In the genomic region with DNA sequence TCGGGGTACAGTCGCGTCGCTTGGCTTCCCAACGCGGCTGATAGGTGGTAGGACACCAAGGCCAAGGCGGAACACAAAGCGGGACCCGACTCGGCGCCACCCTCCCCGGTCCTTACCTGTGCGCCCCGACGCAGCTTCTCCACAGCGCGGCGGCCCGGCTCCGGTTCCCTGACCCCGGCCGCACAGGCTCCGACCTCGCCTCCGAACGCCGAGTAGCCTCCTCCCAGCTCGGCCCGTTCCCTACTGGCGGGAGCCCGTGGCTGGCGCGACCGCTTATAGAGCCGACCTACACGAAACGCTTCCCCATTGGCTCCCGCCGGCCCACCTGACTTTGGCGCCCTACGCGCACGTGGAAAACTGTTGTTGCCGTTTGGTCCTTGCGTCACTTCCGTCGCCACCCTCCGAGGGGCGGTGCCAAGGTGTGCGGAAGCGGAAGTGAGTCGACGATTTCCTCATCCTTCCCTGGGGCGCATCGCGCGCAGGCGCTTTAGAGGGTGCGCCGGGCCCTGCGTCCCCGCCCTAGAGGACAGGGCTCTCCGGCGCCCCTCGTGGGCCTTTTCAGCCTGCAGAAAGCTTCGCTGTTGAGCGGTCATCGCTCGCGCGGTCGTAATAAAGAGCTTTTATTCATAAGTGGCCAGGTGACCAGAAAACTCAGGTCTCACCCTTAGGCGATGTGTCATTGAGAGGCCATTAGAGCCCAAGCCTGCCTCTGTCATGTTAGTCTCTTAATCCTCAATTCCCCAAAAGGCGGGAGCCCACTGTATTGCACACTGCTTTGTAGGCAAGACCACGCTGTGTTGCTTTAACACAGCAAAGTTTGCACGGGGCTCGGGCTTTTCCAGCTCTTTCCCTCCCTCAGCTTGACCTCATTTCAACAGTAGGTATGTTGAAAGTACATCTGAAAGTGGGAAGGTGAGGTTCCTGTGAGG, we compare ENCODE assay signal across 8 mouse cellular contexts. TPM values are rescaled to one million over a fixed set of nuclear protein-coding genes. Genes with fewer than 3 reads are reported as not detected.
A peak's percentile ranks its signal among the peaks of the same experiment; 100 is the strongest.
DNase-seq lines count a peak whose midpoint lies in the region; ATAC-seq and TF ChIP-seq lines count a peak whose summit lies in the region.

TSS of gene Dnajb9 (minus strand) at position 503 of the 929 bp plus-strand sequence.

- peak; percentile 21; the same call in 1 of the 2 replicates for TF ChIP-seq EP300 in ES-Bruce4 (IDR thresholded peaks at IDR 0.05; ENCODE audit: insufficient read depth, low read depth, low read length)
- peak; percentile 73; the same call in 1 of the 2 replicates for TF ChIP-seq EP300 in liver, postnatal 0 days (IDR thresholded peaks at IDR 0.05; ENCODE audit: low read depth)

- WGBS in forebrain, embryonic 13.5 days, result under 1% methylated on average over 76 of the region's 77 CpGs
- 1% methylated on average over 77 of the region's 77 CpGs for WGBS in large intestine, adult 2 months
- WGBS in liver, postnatal 0 days (ENCODE audit: insufficient replicate concordance), result 2% methylated on average over 71 of the region's 77 CpGs
- WGBS in neural tube, embryonic 14.5 days, result under 1% methylated on average over 76 of the region's 77 CpGs

- peak within 1 kb of the TSS; percentile 84 for H3K4me3 ChIP-seq in ES-Bruce4 (ENCODE audit: low read depth, low read length)
- peak within 1 kb of the TSS; percentile 89 for H3K4me3 ChIP-seq in forebrain, embryonic 13.5 days
- peak within 1 kb of the TSS; percentile 92 for H3K4me3 ChIP-seq in liver, postnatal 0 days (ENCODE audit: low read depth, low read length)
- peak within 1 kb of the TSS; percentile 93 for H3K4me3 ChIP-seq in neural tube, embryonic 14.5 days (ENCODE audit: low read depth, low read length)

- TF ChIP-seq CTCF in ES-Bruce4 (IDR thresholded peaks at IDR 0.05; ENCODE audit: low read depth, low read length), result peak; percentile 41
- TF ChIP-seq CTCF in liver, postnatal 0 days (IDR thresholded peaks at IDR 0.05; ENCODE audit: low read depth), result peak; percentile 87

- DNase-seq in heart, postnatal 10 days, result peak; percentile 100
- DNase-seq in large intestine, adult 2 months (ENCODE audit: low read depth, low spot score), result peak; percentile 98
- DNase-seq in liver, postnatal 0 days, result peak; percentile 99
- peak; percentile 99 for DNase-seq in testis, postnatal 10 days (ENCODE audit: low spot score)

- H3K9ac ChIP-seq in ES-Bruce4 (ENCODE audit: low read depth, poor library complexity, severe bottlenecking), result peak within 1 kb of the TSS; percentile 89
- peak within 1 kb of the TSS; percentile 93 for H3K9ac ChIP-seq in forebrain, embryonic 13.5 days
- H3K9ac ChIP-seq in liver, postnatal 0 days (replicated peaks), result peak within 1 kb of the TSS; percentile 97
- peak within 1 kb of the TSS; percentile 89 for H3K9ac ChIP-seq in neural tube, embryonic 14.5 days (replicated peaks; ENCODE audit: low read depth, low read length)

- peak; percentile 98 for ATAC-seq in cerebellum, adult (ENCODE audit: insufficient number of reproducible peaks, low FRiP score, low TSS enrichment)
- peak; percentile 99 for ATAC-seq in forebrain, embryonic 13.5 days
- ATAC-seq in liver, postnatal 0 days, result peak; percentile 98
- ATAC-seq in neural tube, embryonic 14.5 days (ENCODE audit: low read depth), result peak; percentile 99

- H3K27ac ChIP-seq in ES-Bruce4 (ENCODE audit: insufficient read depth, low read length), result 0 out of 2 replicates have a peak within 1 kb of the TSS, but pooled peaks have one; percentile 10
- peak within 1 kb of the TSS; percentile 77 for H3K27ac ChIP-seq in forebrain, embryonic 13.5 days
- peak within 1 kb of the TSS; percentile 96 for H3K27ac ChIP-seq in liver, postnatal 0 days (ENCODE audit: low read depth)
- peak within 1 kb of the TSS; percentile 88 for H3K27ac ChIP-seq in neural tube, embryonic 14.5 days (ENCODE audit: low read depth, low read length)

- peaks cover 8% of the 10 kb centered on the region for H3K36me3 ChIP-seq in ES-Bruce4 (ENCODE audit: control insufficient read depth, insufficient read depth, low read length, poor library complexity, severe bottlenecking)
- H3K36me3 ChIP-seq in forebrain, embryonic 13.5 days (ENCODE audit: poor library complexity, severe bottlenecking), result peaks cover 8% of the 10 kb centered on the region
- peaks cover 5% of the 10 kb centered on the region; the same call in 1 of the 2 replicates for H3K36me3 ChIP-seq in liver, postnatal 0 days (replicated peaks; ENCODE audit: insufficient read depth, low read length)
- H3K36me3 ChIP-seq in neural tube, embryonic 14.5 days (ENCODE audit: control insufficient read depth, insufficient read depth, low read length), result no peaks in the 10 kb centered on the region; the same call in 1 of the 2 replicates

- no peaks in the 10 kb centered on the region for H3K9me3 ChIP-seq in ES-Bruce4 (replicated peaks; ENCODE audit: control insufficient read depth, insufficient read depth, low read length, poor library complexity, severe bottlenecking)
- H3K9me3 ChIP-seq in forebrain, embryonic 13.5 days (replicated peaks), result no peaks in the 10 kb centered on the region
- no peaks in the 10 kb centered on the region for H3K9me3 ChIP-seq in liver, postnatal 0 days (ENCODE audit: low read length)
- H3K9me3 ChIP-seq in neural tube, embryonic 14.5 days (ENCODE audit: control insufficient read depth, low read length), result no peaks in the 10 kb centered on the region

- no peaks in the 10 kb centered on the region for H3K4me1 ChIP-seq in ES-Bruce4 (ENCODE audit: control insufficient read depth, insufficient read depth, low read length)
- H3K4me1 ChIP-seq in forebrain, embryonic 13.5 days, result peaks cover 13% of the 10 kb centered on the region
- peaks cover 10% of the 10 kb centered on the region for H3K4me1 ChIP-seq in liver, postnatal 0 days (ENCODE audit: insufficient read depth)
- peaks cover 8% of the 10 kb centered on the region for H3K4me1 ChIP-seq in neural tube, embryonic 14.5 days (ENCODE audit: control insufficient read depth, insufficient read depth, low read length)

- peak; percentile 88 for TF ChIP-seq POLR2A in ES-Bruce4 (IDR thresholded peaks at IDR 0.05; ENCODE audit: insufficient read depth, low read length)

- intact Hi-C loops in heart, postnatal 10 days (cut with DNase I), result loop anchor here (2.0 to 5.0 kb wide), 2 partner anchors 59 to 337 kb away; no protein-coding TSS in a partner anchor

- peak within 1 kb of the TSS; percentile 75 for H3K4me2 ChIP-seq in forebrain, embryonic 13.5 days
- peak within 1 kb of the TSS; percentile 90 for H3K4me2 ChIP-seq in liver, postnatal 0 days (ENCODE audit: low read depth, low read length)
- H3K4me2 ChIP-seq in neural tube, embryonic 14.5 days (ENCODE audit: low read depth, low read length), result peak within 1 kb of the TSS; percentile 67

- H3K27me3 ChIP-seq in ES-Bruce4 (ENCODE audit: control insufficient read depth, insufficient read depth, low read length, poor library complexity, severe bottlenecking), result no peaks in the 10 kb centered on the region
- H3K27me3 ChIP-seq in forebrain, embryonic 13.5 days, result no peaks in the 10 kb centered on the region
- H3K27me3 ChIP-seq in liver, postnatal 0 days (ENCODE audit: insufficient read depth, low read length), result no peaks in the 10 kb centered on the region
- no peaks in the 10 kb centered on the region for H3K27me3 ChIP-seq in neural tube, embryonic 14.5 days (ENCODE audit: control insufficient read depth, insufficient read depth, low read length)

RNA-seq across cellular contexts. Expression of gene Dnajb9, which starts in this region (rescaled TPM):
- polyA plus RNA-seq in ES-Bruce4 (2011; ENCODE audit: insufficient read depth, insufficient read length, low read depth, missing spikeins), result 14.2 and 14.3 TPM in 2 replicates
- 24.2 and 24.6 TPM in 2 replicates for polyA plus RNA-seq in forebrain, embryonic 13.5 days (2015; fragmentation: Nextera tagmentation; extraction: Ambion mirVana)
- total RNA-seq in heart, postnatal 10 days (2021), result 10 to 100 TPM; 20.9 to 21.5 TPM
- 4.6 and 4.7 TPM in 2 replicates for polyA plus RNA-seq in large intestine, adult 2 months (2012; rRNA removed)
- polyA plus RNA-seq in liver, postnatal 0 days (2015; fragmentation: Nextera tagmentation; extraction: Ambion mirVana), result 24.1 and 28.6 TPM in 2 replicates
- polyA plus RNA-seq in neural tube, embryonic 14.5 days (2014; fragmentation: Nextera tagmentation; extraction: Ambion mirVana), result 40.0 and 42.2 TPM in 2 replicates

Comparison
In these comparisons a context has a peak if more than half of its experiments do, and no peak if none do; other contexts are left out.
1. Peak in every context shown above with its lines: DNase-seq, ATAC-seq, H3K4me3 ChIP-seq and H3K27ac ChIP-seq.
2. H3K27ac ChIP-seq: peak in every context shown above with its lines; median percentile 96 in liver, postnatal 0 days; 88 in neural tube, embryonic 14.5 days; 77 in forebrain, embryonic 13.5 days; 10 in ES-Bruce4.